Mouse (Mus musculus) Muller cell, postnatal 12 days (primary cell): ENCODE measurements around the gene Pus1.
"Not testable (repeated sequence)": the region's sequence is repeated elsewhere in the genome, so short reads cannot be mapped to it uniquely, and the experiment has no call there.

Source experiments
- DNase-seq: peaks from one replicate; pipeline ENCODE4 v3.0.0-alpha.2; 2015; ENCODE audit errors: inconsistent ontology term

The Pus1 gene

GRCm38 (mm10) chr5:110781529-110782238 is 1.2 kb upstream of the Pus1 start:
- DNase-seq, result no peak

GRCm38 (mm10) chr5:110780761-110781528 is 486 bp upstream of the Pus1 start:
- no peak for DNase-seq

GRCm38 (mm10) chr5:110779276-110779997 is 1.0 kb downstream of the Pus1 start:
- DNase-seq, result no peak

GRCm38 (mm10) chr5:110778263-110778662 is 2.2 kb downstream of the Pus1 start:
- DNase-seq, result no peak

- DNase-seq, result no peak
Measured at GRCm38 (mm10) chr5:110776141-110776540, 4.3 kb downstream of the Pus1 start.

- no peak for DNase-seq
Measured at GRCm38 (mm10) chr5:110774511-110774910, 5.9 kb downstream of the Pus1 start.

- not testable (repeated sequence) for DNase-seq
Measured at GRCm38 (mm10) chr5:110772945-110773344, 7.5 kb downstream of the Pus1 start.

- DNase-seq, result peak; percentile 100
Measured at GRCm38 (mm10) chr5:110770448-110771158, 9.9 kb downstream of the Pus1 start, which contains the start of gene Ep400. Gene Ep400 (minus strand): TSS chr5:110770717.

GRCm38 (mm10) chr5:110770031-110770445 is 10.4 kb downstream of the Pus1 start:
- no peak for DNase-seq

- no peak for DNase-seq
Measured at GRCm38 (mm10) chr5:110769272-110769671, 11.2 kb downstream of the Pus1 start.

- DNase-seq, result no peak
Measured at GRCm38 (mm10) chr5:110763890-110764289, 16.6 kb downstream of the Pus1 start.

- no peak for DNase-seq
Measured at GRCm38 (mm10) chr5:110745021-110745420, 35.4 kb downstream of the Pus1 start.

GRCm38 (mm10) chr5:110739496-110740275 is 40.8 kb downstream of the Pus1 start:
- DNase-seq, result peak; percentile 2

- no peak for DNase-seq
Measured at GRCm38 (mm10) chr5:110735606-110736005, 44.9 kb downstream of the Pus1 start.

- DNase-seq, result no peak
Measured at GRCm38 (mm10) chr5:110733231-110733823, 47.1 kb downstream of the Pus1 start.

- no peak for DNase-seq
Measured at GRCm38 (mm10) chr5:110731227-110731626, 49.2 kb downstream of the Pus1 start.

- no peak for DNase-seq
Measured at GRCm38 (mm10) chr5:110727850-110728249, 52.6 kb downstream of the Pus1 start.
